Mouse (Mus musculus): ENCODE measurements around the gene Abcb8. TPM values are rescaled to one million over a fixed set of nuclear protein-coding genes. Genes with fewer than 3 reads are reported as not detected.

The Abcb8 gene
- polyA plus RNA-seq, 1 experiment from 2014 or later, result 48.6 TPM

- WGBS, result under 1% methylated on average over 58 of the region's 60 CpGs
- peak; percentile 6 for ATAC-seq (replicated peaks; ENCODE audit: low FRiP score, low read depth)
- H3K36me3 ChIP-seq (ENCODE audit: insufficient read depth, low read length), result peaks cover 13% of the 10 kb centered on the region
Observed at GRCm38 (mm10) chr5:24424861-24425411, 31.5 kb downstream of the Abcb8 start.

DNA sequence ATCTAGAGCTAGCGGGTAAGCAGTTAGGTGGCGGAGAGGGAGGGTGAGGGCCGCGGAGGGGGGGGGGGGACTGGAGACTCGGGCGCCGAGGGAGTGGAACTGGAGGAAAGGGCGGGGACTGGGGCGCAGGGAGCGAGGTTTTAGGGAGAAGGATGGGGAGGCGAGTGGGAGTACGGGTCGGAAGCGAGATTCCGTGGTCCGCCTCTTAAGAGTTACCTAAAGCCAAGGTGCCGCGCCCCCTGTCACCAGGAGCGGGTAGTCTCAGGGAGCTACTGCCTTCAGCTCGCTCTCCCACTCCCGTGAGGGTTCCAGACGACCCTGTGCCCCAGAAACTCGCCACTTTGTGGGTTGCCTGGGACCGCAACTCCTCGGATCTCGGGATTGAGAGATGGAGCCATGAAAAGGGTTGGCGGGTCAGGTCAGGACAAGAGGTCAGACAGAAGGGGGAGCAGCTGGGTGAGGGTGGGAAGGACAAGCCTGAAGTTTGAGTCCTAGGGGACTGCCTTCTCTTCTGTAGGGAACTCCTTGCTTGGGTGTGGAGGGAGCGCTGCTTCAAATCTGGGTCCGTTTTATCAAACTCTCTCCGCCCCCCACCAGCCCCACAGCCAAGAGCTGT, 32.1 kb downstream of the Abcb8 start:
- H3K27me3 ChIP-seq (ENCODE audit: insufficient read depth, low read length), result no peaks in the 10 kb centered on the region
- H3K4me2 ChIP-seq (ENCODE audit: low read length), result peak overlapping the region; percentile 69
- peak overlapping the region; percentile 95 for H3K27ac ChIP-seq
- H3K9ac ChIP-seq (ENCODE audit: low read depth, low read length), result peak overlapping the region; percentile 71
- peak; percentile 43 for TF ChIP-seq CTCF (IDR thresholded peaks at IDR 0.05; ENCODE audit: low read depth)
- DNase-seq (ENCODE audit: low spot score) (peak; percentile 71), ATAC-seq (replicated peaks; ENCODE audit: low FRiP score, low read depth) (no peak)
- H3K9me3 ChIP-seq (replicated peaks; ENCODE audit: low read length), result no peaks in the 10 kb centered on the region
- peaks cover 16% of the 10 kb centered on the region for H3K36me3 ChIP-seq (ENCODE audit: insufficient read depth, low read length)
- peak overlapping the region; percentile 62 for H3K4me3 ChIP-seq (replicated peaks; ENCODE audit: low read depth, low read length)
- H3K4me1 ChIP-seq (replicated peaks; ENCODE audit: insufficient read depth, low read length), result peaks cover 30% of the 10 kb centered on the region
- WGBS, result under 1% methylated on average over 27 of the region's 30 CpGs

More at GRCm38 (mm10) chr5:24424861-24425411, 31.5 kb downstream of the Abcb8 start:
- peak; percentile 92 for DNase-seq (ENCODE audit: low spot score)
- Histone ChIP-seq H3K27ac (peak overlapping the region; percentile 95), H3K9me3 (replicated peaks; ENCODE audit: low read length) (no peaks in the 10 kb centered on the region), H3K27me3 (ENCODE audit: insufficient read depth, low read length) (no peaks in the 10 kb centered on the region), H3K4me2 (ENCODE audit: low read length) (peak overlapping the region; percentile 69), H3K9ac (ENCODE audit: low read depth, low read length) (peak overlapping the region; percentile 71), H3K4me3 (replicated peaks; ENCODE audit: low read depth, low read length) (peak overlapping the region; percentile 62), H3K4me1 (replicated peaks; ENCODE audit: insufficient read depth, low read length) (peaks cover 30% of the 10 kb centered on the region)
- no peak for TF ChIP-seq CTCF (IDR thresholded peaks at IDR 0.05; ENCODE audit: low read depth)

- H3K4me1 ChIP-seq (replicated peaks; ENCODE audit: insufficient read depth, low read length), result peaks cover 30% of the 10 kb centered on the region
Observed at GRCm38 (mm10) chr5:24426037-24426432, 32.6 kb downstream of the Abcb8 start.

GRCm38 (mm10) chr5:24426556-24427284, 33.3 kb downstream of the Abcb8 start:
- peak; percentile 11 for DNase-seq (ENCODE audit: low spot score)
- no peak for ATAC-seq (replicated peaks; ENCODE audit: low FRiP score, low read depth)
- H3K27me3 ChIP-seq (ENCODE audit: insufficient read depth, low read length), result no peaks in the 10 kb centered on the region
- WGBS, result 21% methylated on average over 9 of the region's 9 CpGs
- H3K4me1 ChIP-seq (replicated peaks; ENCODE audit: insufficient read depth, low read length), result peaks cover 30% of the 10 kb centered on the region
- H3K4me2 ChIP-seq (ENCODE audit: low read length), result peak overlapping the region; percentile 69
- H3K9me3 ChIP-seq (replicated peaks; ENCODE audit: low read length), result no peaks in the 10 kb centered on the region
- peak overlapping the region; percentile 71; the same call in 1 of the 2 replicates for H3K9ac ChIP-seq (ENCODE audit: low read depth, low read length)
- H3K4me3 ChIP-seq (replicated peaks; ENCODE audit: low read depth, low read length), result peak overlapping the region; percentile 62
- no peak for TF ChIP-seq CTCF (IDR thresholded peaks at IDR 0.05; ENCODE audit: low read depth)
- peaks cover 24% of the 10 kb centered on the region for H3K36me3 ChIP-seq (ENCODE audit: insufficient read depth, low read length)
- peak overlapping the region; percentile 51; the same call in 1 of the 2 replicates for H3K27ac ChIP-seq

More at GRCm38 (mm10) chr5:24426037-24426432, 32.6 kb downstream of the Abcb8 start:
- Histone ChIP-seq H3K9me3 (replicated peaks; ENCODE audit: low read length) (no peaks in the 10 kb centered on the region), H3K36me3 (ENCODE audit: insufficient read depth, low read length) (peaks cover 20% of the 10 kb centered on the region), H3K4me2 (ENCODE audit: low read length) (peak overlapping the region; percentile 69), H3K4me3 (replicated peaks; ENCODE audit: low read depth, low read length) (peak overlapping the region; percentile 62), H3K27ac (no peak overlapping the region), H3K27me3 (ENCODE audit: insufficient read depth, low read length) (no peaks in the 10 kb centered on the region), H3K9ac (ENCODE audit: low read depth, low read length) (peak overlapping the region; percentile 71)
- DNase-seq (ENCODE audit: low spot score), result peak; percentile 35
- WGBS, result under 1% methylated on average over 10 of the region's 10 CpGs
- no peak for TF ChIP-seq CTCF (IDR thresholded peaks at IDR 0.05; ENCODE audit: low read depth)
- no peak for ATAC-seq (replicated peaks; ENCODE audit: low FRiP score, low read depth)

- peak overlapping the region; percentile 62; the same call in 1 of the 2 replicates for H3K4me3 ChIP-seq (replicated peaks; ENCODE audit: low read depth, low read length)
- peaks cover 30% of the 10 kb centered on the region for H3K4me1 ChIP-seq (replicated peaks; ENCODE audit: insufficient read depth, low read length)
- no peaks in the 10 kb centered on the region for H3K9me3 ChIP-seq (replicated peaks; ENCODE audit: low read length)
- 26% methylated on average over 12 of the region's 12 CpGs for WGBS
- peak overlapping the region; percentile 69; the same call in 1 of the 2 replicates for H3K4me2 ChIP-seq (ENCODE audit: low read length)
- H3K27me3 ChIP-seq (ENCODE audit: insufficient read depth, low read length), result no peaks in the 10 kb centered on the region
- H3K36me3 ChIP-seq (ENCODE audit: insufficient read depth, low read length), result peaks cover 29% of the 10 kb centered on the region
- DNase-seq (ENCODE audit: low spot score), result no peak
- no peak overlapping the region for H3K9ac ChIP-seq (ENCODE audit: low read depth, low read length)
- TF ChIP-seq CTCF (IDR thresholded peaks at IDR 0.05; ENCODE audit: low read depth), result no peak
- ATAC-seq (replicated peaks; ENCODE audit: low FRiP score, low read depth), result no peak
- H3K27ac ChIP-seq, result peak overlapping the region; percentile 51; the same call in 1 of the 2 replicates
Observed at GRCm38 (mm10) chr5:24427285-24427633, 33.8 kb downstream of the Abcb8 start.

GRCm38 (mm10) chr5:24427981-24428402, 34.5 kb downstream of the Abcb8 start:
- TF ChIP-seq CTCF (IDR thresholded peaks at IDR 0.05; ENCODE audit: low read depth), result no peak
- peak overlapping the region; percentile 13; the same call in 1 of the 2 replicates for H3K4me3 ChIP-seq (replicated peaks; ENCODE audit: low read depth, low read length)
- DNase-seq (ENCODE audit: low spot score), result peak; percentile 58
- H3K9me3 ChIP-seq (replicated peaks; ENCODE audit: low read length), result no peaks in the 10 kb centered on the region
- peak overlapping the region; percentile 82 for H3K27ac ChIP-seq
- peak; percentile 40 for ATAC-seq (replicated peaks; ENCODE audit: low FRiP score, low read depth)
- 13% methylated on average over 15 of the region's 15 CpGs for WGBS
- peak overlapping the region; percentile 19; the same call in 1 of the 2 replicates for H3K9ac ChIP-seq (ENCODE audit: low read depth, low read length)
- H3K27me3 ChIP-seq (ENCODE audit: insufficient read depth, low read length), result no peaks in the 10 kb centered on the region
- peaks cover 36% of the 10 kb centered on the region for H3K36me3 ChIP-seq (ENCODE audit: insufficient read depth, low read length)
- H3K4me2 ChIP-seq (ENCODE audit: low read length), result peak overlapping the region; percentile 69
- H3K4me1 ChIP-seq (replicated peaks; ENCODE audit: insufficient read depth, low read length), result peaks cover 25% of the 10 kb centered on the region
